Mouse (Mus musculus): Measurements from ENCODE around the gene Wdr5.
A peak's percentile ranks its signal among the peaks of the same experiment; 100 is the strongest.
"Not testable (repeated sequence)": the region's sequence is repeated elsewhere in the genome, so short reads cannot be mapped to it uniquely, and the experiment has no call there.

The Wdr5 gene

DNA sequence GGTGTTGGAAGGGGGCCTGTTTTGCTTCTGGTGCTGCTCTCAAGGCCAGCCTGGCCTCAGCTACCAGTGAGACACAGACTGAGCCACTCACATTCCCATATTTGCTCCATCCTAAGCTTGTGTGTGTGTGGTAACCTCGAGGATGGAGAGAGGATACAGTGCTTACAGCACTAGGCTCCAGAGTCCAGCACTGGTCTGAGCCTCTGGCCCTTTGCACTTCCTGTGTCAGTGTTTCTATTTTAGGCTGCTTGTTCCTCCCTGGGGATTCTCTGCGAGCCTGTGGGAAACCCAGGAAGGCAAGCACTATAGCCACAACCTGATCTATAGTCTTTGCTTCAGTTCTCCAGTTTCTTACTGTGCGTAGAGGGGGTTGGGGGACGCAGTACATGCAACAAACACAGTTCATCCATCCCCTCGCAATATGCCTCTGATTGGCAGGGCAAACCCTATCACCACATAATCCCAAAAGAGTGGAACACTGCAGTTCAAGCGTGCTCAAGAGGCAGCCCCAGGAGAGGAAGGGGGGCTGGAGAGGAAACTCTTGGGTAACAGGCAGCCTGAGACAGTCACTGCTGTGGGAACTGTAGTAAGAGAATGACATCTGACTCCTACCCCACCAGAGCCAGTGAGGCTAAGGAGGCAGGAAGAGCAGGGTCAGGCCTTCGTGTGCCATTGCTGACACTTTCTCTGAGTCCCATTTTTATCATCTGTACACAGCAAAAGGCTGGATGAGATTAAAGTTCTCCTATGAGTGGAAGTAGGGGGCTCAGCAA, 10.7 kb upstream of the Wdr5 start:
- DNase-seq, result peak; percentile 49

- peak; percentile 47 for DNase-seq
Observed at GRCm38 (mm10) chr2:27505539-27505938, 9.4 kb upstream of the Wdr5 start.

DNA sequence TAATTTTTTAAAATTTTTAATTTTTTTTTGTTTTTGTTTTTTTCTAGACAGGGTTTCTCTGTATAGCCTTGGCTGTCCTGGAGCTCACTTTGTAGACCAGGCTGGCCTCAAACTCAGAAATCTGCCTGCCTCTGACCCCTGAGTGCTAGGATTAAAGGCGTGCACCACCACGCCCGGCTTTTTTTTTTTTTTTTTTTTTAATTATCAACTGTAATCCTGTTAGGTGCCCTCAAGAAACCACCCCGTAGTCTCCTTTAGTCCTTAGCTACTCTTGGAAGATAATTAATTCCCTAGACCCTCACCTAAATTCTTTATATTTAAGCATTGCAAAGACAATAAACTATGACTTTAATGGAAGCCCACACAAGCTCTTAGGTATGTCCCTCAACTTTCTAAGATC, 8.3 kb upstream of the Wdr5 start:
- DNase-seq, result not testable (repeated sequence)

- DNase-seq, result no peak
Observed at GRCm38 (mm10) chr2:27507562-27507961, 7.4 kb upstream of the Wdr5 start, which contains the start of gene Brd3. TSS of gene Brd3 (minus strand) at chr2:27507662.

- no peak for DNase-seq
Observed at GRCm38 (mm10) chr2:27510706-27511105, 4.3 kb upstream of the Wdr5 start.

DNA sequence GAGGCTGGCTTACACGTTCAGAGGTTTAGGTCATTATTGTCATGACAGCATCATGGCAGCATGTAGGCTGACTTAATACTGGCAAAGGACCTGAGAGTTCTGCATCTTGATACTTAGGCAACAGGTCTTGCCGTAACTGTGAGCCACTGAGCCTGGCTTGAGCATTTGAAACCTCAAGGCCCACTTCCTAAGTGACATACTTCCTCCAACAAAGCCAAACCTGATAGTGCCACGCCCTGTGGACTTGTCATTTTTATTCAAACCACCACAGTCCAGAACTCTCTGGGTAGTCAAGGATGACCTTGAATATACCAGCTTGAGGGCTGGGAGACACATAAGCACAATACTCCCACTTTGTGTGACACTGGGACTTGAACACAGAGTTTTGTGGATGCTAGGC, 2.0 kb upstream of the Wdr5 start:
- no peak for DNase-seq

- no peak for DNase-seq
Observed at GRCm38 (mm10) chr2:27513861-27514260, 1.1 kb upstream of the Wdr5 start.

GRCm38 (mm10) chr2:27515341-27516166, 597 bp downstream of the Wdr5 start:
- DNase-seq, result peak; percentile 58

DNA sequence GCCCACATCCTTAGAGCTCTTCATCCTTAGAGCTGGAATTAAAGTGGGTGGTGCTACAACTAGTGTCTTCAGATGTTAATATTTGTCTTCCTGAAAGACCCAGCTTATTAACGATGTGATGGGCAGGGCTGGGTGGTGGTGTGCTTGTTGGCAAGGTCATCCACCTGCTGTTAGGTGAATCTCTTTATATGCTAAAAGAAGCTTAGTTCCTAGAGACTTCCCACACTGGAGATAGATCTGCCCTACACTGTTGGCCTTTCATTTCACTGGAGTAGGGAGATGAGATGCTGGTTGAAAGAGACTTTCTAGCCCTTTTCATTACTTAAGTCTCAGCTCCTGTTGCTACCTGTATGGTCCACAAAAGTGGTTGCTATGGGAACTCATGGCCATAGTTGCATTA, 1.3 kb downstream of the Wdr5 start:
- DNase-seq, result no peak

- DNase-seq, result no peak
Observed at GRCm38 (mm10) chr2:27518283-27518682, 3.3 kb downstream of the Wdr5 start.

DNA sequence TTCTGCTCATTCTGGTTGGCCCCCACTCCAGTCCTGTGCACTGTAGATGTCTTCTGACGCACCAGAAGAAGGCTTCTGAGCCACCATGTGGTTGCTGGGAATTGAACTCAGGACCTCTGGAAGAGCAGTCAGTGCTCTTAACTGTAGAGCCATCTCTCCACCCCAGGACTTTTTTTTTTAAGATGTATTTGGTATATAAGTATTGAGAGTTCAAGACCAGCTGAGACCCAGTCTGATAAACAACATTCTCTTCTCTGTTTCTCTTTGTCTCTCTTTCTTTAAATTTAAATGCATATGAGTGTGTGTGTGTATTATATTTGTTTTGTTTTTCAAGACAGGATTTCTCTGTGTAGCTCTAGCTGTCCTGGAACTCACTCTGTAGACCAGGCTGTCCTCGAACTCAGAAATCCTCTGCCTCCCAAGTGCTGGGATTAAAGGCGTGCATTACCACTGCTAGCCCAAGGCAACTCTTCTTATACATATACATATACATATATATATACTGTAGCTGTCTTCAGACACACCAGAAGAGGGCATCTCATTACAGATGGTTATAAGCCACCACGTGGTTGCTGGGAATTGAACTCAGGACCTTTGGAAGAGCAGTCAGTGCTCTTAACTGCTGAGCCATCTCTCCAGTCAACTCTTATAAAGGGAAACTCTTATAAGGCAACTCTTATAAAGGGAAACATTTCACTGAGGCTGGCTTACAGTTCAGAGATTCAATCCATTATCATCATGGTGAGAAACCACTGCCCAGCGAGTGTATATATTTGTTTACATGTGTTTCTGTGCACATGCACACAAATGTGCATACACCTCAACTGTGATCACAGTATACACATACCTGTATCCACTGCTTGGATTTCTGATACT, 23.7 kb downstream of the Wdr5 start:
- not testable (repeated sequence) for DNase-seq

GRCm38 (mm10) chr2:27539336-27539735, 24.4 kb downstream of the Wdr5 start:
- DNase-seq, result peak; percentile 32

DNA sequence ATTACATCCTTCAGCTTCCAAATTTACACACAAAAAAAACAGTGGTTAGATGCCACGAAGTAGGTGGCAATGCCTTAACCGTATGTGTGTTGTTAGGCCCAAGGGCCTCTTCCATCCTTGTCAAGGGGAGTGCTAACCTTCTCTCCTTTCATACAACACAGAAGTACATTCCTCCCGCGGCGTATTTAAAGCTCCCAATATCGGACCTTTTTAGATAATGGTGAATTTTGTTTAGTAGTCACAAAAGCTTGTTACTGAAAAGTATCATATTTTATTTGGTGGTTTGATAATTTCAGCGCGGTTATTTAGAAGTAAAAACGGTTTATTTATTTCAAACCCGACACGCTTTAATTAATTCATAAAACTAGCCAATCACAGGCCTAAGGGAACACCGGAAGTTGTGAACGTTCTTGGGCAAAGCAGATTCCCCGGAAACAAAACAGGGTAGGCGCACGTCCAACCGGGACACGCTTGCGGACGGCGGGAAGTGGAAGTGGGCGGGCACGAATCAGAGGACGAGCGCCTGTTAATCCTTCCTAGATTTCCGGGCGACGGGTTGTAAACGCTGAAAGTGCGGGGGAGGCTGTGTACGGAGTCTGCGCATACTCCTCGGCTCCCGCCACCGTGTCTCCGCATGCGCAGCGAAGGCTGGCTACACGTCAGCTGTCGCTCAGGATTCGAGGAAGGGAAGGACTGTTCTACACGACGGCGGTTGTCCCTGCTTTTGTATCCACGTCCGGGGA, 25.0 kb downstream of the Wdr5 start:
- DNase-seq, result peak; percentile 99

DNA sequence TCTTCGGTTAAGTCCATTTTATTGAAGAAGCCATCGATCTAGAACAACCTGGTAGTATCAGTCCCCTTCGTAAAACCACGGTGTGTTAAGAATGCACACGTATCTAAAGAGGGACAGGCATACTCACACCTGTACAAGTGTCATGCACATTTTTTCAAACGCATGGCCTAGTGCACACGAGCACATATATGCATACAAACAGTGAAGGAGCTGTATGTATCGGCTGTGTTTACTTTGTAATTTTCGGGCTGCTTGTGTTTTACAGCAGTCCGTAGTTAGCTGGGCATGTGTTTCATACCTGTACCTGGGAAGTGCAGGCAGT, 25.5 kb downstream of the Wdr5 start:
- DNase-seq, result no peak

DNA sequence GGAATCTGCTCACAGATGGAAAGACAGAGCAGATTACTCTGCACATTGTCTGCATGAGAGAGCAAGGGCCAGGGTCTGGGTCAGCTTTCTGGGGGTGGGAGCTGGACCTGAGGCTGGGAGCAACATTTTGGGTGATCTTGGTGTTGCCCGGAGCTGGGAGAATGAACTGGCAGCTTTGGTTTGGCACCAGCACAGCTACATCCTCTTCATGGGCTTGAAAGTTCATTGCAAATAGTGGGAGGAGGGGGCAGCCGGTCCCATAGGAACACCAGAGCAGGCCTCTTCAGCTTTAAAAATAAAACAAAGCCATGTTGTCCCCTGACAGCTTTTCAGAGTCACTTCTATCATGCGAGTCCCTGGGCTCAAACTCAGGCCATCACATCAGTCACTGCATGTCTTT, 26.3 kb downstream of the Wdr5 start:
- DNase-seq, result no peak

GRCm38 (mm10) chr2:27544613-27545012, 29.7 kb downstream of the Wdr5 start:
- DNase-seq, result no peak

DNA sequence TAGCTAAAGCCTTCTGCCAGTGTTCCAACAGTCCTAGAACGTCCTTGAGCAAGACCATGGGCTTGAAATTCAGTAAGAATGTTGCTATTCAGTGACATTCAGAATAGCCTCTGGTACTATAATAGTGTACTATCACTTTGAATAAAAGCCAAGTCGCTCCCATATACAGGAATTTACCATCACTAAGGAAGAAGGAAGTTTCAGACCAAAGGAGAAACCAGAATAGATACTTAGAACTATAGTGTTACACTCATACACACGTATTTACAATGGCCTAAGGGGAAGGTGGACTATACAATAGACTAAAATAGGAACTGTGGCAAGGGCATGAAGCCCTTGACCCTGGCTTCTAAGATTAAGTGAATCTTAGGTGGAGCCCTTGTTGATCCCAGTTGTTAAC, 30.6 kb downstream of the Wdr5 start:
- DNase-seq, result not testable (repeated sequence)

- not testable (repeated sequence) for DNase-seq
Observed at GRCm38 (mm10) chr2:27546041-27546440, 31.1 kb downstream of the Wdr5 start.

GRCm38 (mm10) chr2:27547326-27547725, 32.4 kb downstream of the Wdr5 start:
- no peak for DNase-seq

GRCm38 (mm10) chr2:27547986-27548385, 33.0 kb downstream of the Wdr5 start:
- no peak for DNase-seq

GRCm38 (mm10) chr2:27548664-27549369, 33.9 kb downstream of the Wdr5 start:
- peak; percentile 83 for DNase-seq
